Mouse (Mus musculus): ENCODE measurements around the gene Gdf3.
"Not testable (repeated sequence)": the region's sequence is repeated elsewhere in the genome, so short reads cannot be mapped to it uniquely, and the experiment has no call there.

The Gdf3 gene

DNA sequence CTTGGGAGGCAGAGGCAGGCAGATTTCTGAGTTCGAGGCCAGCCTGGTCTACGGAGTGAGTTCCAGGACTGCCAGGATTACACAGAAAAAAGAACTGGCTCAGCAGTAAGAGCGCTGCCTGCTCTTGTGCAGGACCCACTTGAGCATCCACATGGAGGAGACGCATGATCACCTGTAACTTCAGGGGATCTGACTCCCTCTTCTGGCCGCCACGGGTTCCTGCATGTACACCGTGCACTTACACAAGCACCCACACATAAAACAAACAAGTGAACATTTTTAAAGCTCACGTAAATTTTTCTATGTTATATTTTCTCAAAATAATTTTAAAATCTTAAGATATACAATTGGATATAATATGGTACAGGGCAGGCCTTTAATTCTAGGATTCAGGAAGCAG is 4.4 kb downstream of the Gdf3 start:
- DNase-seq (ENCODE audit: low spot score in 2 of 2), result no peak

DNA sequence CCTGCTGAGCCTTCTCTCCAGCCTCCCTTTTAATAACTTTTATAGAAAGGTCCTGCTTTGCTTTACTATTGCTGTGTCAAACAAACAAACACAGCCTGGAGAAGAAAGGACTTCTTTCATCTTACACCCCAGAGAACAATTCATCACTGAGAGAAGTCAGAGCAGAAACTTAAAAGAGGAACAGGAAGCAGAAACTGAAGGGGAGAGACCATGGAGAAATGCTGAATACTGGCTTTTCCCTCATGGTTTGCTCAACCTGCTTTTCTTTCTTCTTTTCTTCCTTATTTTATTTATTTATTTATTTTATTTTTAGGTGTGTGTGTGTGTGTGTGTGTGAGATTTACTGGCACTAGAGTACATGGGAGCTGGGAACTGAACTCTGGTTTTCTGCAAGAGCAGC is 5.6 kb downstream of the Gdf3 start:
- no peak for DNase-seq (ENCODE audit: low spot score in 2 of 2)

DNA sequence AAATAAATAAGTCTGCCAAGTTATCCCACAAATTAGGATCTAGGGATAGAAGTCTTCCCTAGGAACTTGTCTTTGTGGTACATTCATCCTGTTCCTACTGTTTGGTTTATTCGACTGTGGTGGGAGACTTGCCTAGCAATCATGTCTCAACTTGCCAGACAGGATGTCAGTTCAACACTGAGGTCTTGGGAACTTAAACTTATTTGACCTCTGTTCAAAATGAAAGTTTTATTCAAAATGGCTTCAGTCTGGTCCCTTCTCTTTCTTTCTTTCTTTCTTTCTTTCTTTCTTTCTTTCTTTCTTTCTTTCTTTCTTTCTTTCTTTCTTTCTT is 6.9 kb downstream of the Gdf3 start:
- no peak for DNase-seq (ENCODE audit: low spot score in 2 of 2)

DNA sequence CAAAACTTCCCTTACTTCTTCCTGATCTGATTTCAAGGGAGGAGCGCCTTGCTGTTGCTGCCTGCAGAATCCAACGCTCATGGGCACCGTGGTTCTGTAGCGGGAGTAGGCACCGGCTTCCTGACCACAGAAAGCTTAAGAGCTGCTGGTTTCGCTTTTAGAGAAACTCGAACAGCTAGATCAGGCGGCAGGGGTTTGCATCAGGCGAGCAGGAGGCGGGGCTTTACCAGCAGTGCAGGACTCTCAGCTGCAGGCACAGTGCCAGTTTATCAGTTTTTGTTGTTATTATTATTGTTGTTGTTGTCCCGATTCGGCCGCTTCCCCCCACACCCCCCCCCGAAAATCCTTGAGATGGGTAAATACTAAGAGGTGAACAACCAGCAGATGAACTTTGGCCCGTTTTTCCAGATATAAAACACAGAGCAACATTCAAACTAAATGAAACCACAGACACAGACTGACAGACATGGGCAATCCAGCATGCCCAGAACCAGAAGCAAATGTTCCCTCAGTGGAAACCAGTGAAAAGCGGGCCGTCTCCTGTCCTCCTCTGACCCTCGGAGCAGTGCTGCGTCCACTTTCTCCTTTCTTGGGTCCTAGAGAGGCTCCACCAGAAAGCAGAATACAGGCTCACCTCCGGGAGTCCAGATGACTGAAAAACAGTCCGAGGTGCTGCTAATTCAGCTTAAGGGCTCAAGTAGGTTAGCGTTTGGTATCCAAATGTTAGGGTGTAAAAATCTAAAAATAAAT is 7.5 kb downstream of the Gdf3 start, which contains the start of gene Apobec1:
Gene Apobec1, minus strand, starts transcription at position 203 of the 750 bp plus-strand sequence.
- DNase-seq (ENCODE audit: low spot score in 2 of 2), result peak; percentile 66 to 71

DNA sequence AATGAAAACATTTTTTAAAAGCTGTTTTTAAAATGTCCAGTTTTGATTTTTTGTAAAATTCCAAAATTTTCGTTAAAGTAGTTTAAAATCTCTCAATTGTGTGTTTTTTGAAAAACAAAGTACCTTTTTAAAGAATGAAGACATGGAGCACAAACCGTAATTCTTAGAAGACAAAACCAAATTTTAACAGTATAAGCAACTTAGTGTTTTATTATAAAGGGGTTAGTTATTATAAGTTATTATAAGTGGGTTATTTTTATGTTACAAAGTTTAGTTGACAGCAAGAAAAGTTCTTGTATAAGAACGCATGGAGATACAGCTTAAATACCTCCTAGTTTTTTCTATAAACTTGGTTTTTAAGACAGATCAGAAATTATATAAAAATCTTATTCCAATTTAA is 8.3 kb downstream of the Gdf3 start:
- no peak for DNase-seq (ENCODE audit: low spot score in 2 of 2)

DNA sequence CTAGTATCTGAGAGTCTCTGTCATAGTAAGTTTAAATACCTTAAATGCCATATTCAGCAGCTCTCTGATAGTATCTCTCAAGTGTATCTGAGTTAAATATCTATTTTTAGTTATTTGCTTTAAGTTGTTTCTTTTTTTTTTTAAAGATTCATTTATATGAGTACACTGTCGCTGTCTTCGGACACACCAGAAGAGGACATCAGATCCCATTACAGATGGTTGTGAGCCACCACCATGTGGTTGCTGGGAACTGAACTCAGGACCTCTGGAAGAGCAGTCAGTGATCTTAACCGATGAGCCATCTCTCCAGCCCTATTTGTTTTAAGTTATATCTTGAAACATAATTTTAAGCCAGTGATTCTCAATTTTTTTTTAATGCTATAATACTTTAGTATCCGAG is 8.9 kb downstream of the Gdf3 start:
- no peak for DNase-seq (ENCODE audit: low spot score in 2 of 2)

DNA sequence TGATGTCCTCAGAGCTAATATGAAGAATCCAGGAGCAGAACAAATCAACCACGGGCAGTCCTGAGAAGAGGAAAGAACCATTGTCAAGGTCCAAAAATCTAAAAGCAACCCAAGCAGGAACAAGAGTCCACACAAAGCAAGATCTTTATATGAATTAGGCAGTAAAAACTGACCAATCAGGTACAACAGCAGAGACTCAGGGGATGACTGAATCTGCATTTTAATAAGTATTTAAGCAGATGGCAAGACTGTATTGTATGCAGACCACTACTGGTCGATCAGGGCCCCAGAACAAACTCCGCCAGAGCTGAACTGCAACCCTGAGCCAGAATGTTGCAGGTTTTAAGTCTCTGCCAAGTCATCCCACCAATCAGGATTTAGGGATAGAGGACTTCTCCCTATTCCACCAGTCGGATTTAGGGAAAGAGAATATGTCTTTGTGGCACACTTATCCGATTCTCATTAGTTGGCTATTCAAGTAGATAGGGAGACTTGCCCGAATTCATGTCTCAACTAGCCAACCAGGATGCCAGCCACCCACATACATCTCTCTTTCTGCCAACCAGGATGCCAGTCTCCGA is 9.7 kb downstream of the Gdf3 start:
- no peak for DNase-seq (ENCODE audit: low spot score in 2 of 2)

DNA sequence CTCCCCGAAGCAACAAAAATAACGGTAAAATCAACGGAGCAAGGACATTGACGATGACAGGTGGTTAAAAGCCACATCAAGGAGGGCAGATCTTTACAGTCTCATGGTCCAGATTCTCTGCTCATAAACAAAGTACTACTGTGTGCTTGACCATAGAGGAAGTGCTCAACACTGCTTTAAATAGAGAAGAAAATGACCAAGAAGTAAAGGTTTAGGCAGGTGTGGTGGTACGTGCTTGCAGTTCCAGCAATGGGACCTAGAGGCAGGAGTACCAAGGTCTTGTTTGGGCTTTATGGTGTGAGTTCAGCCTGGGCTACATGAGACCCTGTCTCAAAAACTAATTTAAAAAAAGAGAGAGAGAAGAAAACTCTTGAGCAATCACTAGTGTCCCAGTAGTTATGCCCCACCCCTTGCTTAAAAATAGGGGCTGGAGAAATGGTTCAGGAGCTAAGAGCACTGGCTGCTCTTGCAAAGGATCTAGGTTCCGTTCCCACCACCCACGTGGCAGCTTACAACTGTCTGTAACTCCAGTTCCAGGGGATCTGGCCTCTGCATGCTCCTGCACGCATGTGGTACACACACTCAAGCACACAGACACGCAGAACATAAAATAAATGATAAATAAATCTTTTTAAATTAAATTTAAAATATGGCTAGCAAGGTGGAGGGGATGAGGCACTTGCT is 10.7 kb downstream of the Gdf3 start:
- no peak for DNase-seq (ENCODE audit: low spot score in 2 of 2)

DNA sequence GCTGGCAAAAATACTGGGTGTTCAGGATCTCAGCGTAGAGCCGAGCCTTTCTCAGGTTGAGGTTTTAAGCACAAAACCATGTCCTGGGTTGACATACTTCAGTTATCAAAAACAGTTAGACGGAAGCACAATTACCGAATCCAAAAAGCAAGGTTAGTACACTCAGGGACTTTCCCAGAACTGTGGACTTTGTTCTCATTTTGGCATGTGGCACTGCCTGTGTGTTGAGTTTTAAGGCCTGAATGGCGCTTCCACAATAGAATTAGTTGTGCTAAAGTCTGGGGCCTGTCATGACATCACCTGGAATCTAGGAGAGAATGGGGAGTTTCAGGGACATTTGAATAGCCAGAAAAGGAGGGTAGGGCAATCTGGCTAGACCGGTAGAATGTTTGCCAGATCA is 11.5 kb downstream of the Gdf3 start:
- DNase-seq (ENCODE audit: low spot score in 2 of 2), result no peak

DNA sequence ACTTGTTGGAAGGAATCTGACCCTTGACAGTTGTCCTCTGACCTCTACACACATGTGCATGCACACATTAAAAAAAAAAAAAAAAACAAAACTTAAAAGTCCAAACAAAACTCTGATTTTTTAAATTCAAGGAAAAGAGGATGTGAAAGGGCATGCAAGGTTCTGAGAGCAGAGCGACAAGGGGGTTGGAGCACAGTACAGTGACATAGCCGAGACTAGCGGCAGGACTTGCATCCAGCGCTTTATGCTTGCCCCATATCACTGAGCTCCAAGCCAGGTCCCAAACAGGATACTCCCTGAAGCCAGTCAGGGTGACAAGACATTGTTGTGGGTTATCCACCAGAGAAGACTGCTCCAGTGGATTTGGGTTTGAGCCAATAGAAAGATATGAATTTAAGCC is 11.9 kb downstream of the Gdf3 start:
- no peak for DNase-seq (ENCODE audit: low spot score in 2 of 2)

DNA sequence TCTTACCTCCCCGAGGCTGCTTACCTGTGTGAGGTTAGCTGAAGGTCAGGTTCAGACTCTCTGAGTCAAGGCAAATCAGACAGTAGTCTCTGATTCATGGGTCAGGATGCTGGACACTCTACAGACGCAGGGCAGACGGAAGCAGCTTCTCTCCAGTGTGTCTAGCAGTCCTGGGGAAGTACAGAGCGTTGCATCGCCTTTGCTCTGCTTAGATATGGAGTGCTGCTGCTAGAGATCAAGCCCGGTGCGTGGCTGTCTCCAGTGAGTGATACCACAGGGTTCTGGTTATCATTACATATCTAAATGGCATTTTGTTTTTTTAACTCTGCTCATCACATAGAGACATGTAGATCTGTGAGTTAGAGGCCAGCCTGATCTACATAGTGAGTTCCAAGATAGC is 13.3 kb downstream of the Gdf3 start:
- peak in 1 of 2 experiments; percentile 21 for DNase-seq (ENCODE audit: low spot score in 2 of 2)

DNA sequence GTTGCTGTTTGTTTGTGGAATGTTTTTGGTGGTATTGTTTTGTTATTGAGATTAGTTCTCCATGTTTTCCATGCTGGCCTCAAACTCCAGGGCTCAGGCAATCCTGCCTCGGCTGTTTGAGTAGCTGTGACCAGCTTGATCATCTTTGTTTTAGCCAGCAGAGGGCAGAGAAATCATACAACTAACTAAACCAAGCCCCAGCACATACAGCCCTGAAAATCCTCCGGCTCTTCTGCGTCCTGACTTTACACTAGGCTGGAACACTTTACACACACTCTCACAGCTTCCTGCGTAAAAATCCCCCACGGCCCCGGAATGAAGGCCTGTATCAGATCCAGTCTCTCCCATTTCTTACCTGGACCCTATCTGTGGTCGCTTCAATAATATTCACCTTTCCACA is 14.2 kb downstream of the Gdf3 start:
- no peak for DNase-seq (ENCODE audit: low spot score in 2 of 2)

DNA sequence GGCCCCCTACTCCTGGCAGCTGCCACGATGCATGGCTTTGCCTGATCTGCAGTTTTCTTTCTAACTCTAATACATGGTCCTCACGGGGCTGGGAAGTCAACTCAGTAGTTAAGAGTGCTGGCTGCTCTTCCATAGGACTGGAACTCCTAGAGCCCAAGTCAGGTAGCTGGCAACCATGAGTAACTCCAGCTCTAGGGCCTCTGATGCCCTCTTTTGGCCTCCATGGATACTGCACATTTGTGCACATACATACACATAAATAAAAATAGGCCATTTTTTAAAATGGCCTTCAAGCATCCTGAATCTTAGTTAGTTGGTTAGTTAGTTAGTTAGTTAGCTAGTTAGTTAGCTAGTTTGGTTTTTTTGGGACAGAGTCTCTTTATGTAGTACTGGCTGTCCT is 17.0 kb downstream of the Gdf3 start:
- DNase-seq (ENCODE audit: low spot score in 2 of 2), result no peak

DNA sequence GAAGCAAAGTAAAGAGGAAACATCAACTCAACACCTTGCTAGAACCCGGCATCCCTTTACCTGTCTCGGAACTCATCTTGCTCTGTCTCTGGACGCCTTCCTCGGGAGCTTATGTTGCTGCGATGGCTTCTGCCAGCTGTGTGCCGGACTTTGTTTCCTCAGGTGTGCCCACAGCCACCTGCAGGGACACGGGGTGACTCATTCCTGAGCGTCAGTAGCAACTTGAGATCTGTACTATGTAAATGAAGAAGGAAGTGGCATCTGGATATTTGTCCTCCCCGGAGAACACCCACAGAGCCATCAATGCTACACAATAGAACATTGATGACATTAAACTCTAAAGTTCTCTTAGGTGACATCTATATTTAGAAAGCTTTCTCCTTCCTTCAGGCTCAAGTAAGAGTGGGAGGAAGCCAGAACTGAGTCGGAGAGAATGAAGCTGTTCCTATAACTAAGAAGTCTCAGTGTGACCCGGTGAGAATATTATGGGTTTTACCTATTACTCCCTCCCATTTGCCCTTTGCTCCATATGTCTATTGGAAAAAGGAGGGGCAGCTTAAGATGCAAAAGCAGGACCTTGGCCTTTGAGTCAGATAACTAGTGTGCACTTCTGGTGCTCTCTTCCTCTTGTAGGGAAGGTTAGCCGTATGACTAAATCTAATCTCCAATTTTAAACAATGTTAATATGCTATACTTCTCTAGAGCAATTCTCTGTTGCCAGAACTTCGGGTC is 18.7 kb downstream of the Gdf3 start:
- DNase-seq (ENCODE audit: low spot score in 2 of 2), result no peak

DNA sequence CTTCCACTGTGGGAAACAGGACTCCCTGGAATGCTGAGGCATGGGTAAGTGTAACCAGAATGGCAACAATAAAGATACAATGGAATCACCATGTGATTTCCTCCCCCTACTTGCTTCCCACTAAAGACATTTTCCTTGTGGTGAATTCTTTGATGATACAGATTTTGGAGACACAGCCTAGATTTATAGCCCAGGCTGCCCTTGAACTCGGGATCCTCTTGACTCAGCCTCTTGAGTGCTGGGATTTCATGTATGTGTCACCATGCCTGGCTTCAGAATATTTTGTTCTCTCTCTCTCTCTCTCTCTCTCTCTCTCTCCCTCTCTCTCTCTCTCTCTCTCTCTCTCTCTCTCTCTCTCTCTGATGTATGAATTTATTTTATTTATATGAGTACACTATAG is 30.8 kb downstream of the Gdf3 start:
- no peak for DNase-seq (ENCODE audit: low spot score in 2 of 2)

DNA sequence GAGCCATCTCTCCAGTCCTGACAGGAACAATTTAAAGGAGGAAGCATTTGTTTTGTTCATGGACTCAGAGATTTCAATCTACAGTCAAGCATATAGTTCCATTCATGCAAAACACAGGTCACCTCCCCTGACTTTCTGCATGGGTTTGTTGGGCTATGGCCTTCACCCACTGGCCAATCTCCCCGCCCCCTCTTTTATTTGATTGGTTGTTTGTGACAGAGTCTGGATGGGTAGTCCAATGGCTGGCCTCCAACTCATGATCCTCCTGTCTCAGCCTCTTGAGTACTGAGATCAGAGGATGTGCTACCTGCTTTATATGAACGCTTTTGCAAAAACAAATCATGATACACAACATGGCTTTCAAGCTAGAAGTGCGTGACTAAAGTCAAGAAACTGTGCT is 32.9 kb downstream of the Gdf3 start:
- DNase-seq (ENCODE audit: low spot score in 2 of 2), result no peak

DNA sequence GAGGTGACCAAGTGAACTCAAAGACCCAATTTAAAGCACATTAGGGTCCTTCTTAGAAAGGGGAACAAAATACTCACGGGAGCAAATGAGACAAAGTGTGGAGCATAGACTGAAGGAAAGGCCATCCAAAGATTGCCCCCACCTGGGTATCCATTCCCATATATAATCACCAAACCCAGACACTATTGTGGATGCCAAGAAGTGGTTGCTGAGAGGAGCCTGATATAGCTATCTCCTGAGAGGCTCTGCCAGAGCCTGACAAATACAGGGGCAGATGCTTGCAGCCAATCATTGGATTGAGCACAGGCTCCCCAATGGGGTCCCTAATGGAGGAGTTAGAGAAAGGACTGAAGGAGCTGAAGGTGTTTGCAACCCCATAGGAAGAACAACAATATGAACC is 34.9 kb downstream of the Gdf3 start:
- DNase-seq (ENCODE audit: low spot score in 2 of 2), result not testable (repeated sequence)

DNA sequence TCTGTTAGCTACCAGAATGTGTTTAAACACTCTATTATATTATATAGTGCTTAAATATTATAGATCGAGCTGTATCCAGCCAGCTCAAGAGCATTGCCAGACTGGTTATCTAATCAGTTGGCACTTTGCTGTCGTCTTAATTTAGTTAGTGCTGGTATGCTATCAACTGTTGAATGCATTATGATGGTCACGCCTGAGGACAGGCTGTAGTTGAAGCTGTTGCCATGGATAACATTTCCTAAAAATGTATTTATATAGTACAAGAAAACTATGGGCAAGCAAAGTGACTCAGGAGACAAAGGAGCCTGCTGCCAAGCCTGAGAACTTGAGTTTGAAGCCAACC is 38.3 kb downstream of the Gdf3 start:
- DNase-seq (ENCODE audit: low spot score in 2 of 2), result no peak

DNA sequence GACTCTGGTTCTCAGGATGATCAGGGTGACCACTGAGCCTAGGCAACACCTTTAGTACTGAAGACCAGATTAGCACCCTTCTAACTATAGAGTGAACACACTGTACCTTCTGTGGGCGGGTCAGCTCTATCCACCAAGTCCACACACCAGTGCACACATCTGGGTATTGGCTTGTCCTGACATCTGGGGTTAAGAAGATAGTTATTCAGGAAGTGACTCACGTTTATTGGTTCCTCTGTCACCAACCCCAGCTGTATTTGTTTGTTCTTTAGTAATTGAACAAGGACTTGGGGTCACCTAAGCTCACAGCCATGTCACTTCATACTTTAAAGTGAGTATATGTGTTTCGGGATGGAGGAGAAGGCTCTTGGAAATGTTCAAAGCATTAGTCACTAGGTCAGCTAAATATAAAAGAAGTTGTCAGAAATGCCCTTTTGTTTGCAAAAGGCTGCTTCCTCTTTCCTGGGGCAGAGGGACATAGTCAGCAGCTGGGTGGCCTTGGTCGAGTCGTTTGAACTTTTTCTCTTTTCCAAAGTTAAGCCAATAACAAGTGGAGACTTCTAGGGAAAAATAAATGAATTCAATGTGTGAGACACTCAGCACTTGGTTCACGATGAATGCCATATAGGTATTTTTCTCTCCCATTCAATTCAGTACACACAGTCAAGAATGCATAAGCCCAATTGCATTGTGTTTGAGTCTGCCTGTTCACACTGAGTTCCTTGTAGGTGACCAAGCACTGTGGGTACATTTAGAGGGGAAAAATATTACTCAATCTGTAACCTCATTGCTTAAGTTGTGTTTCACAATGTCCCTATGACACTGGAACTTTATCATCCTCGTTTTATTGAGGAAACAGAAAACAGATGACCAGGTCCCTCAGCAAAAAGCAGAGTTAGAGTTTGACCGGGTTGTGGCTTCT is 38.9 kb downstream of the Gdf3 start:
- no peak for DNase-seq (ENCODE audit: low spot score in 2 of 2)

DNA sequence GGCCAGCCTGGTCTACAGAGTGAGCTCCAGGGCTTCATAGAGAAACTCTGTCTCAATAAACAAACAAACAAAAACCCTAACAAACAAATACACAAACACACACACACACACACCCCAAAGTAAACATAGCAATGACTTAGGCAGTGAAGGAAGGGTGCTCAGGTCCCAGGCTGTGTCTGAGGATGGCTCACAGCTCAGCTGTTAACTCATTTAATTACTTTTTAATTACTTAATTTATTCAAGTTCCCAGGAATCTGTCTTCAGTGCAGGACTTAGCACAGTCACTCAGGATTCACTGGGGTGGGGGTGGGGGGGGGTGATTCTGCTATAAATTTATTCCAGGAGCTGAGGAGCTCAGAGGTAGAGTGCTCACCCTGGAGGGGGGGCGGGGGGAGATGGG is 40.1 kb downstream of the Gdf3 start:
- no peak for DNase-seq (ENCODE audit: low spot score in 2 of 2)

DNA sequence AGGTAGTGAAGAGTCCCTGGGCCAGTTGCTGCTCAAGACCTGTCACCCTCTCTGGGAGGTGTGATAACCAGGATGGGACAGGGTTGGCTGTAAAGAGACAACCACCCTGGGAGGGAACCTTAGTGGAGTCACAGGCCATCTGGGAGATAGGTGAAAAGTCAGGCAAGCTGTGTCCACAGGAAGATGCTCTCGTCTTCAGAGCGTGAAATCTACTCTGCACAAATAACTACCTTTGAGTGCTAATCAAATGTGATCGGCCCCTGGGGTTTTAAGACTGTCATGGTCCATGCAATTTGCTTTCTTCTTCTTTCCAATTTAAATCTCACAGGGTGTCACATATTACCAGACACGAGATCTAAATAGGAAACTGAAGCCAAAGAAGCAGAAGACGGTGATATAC is 40.8 kb downstream of the Gdf3 start:
- DNase-seq (ENCODE audit: low spot score in 2 of 2), result no peak

All from spleen, postnatal 14 days (tissue).